Mouse (Mus musculus): Measurements from ENCODE around the gene Rbck1.

DNA sequence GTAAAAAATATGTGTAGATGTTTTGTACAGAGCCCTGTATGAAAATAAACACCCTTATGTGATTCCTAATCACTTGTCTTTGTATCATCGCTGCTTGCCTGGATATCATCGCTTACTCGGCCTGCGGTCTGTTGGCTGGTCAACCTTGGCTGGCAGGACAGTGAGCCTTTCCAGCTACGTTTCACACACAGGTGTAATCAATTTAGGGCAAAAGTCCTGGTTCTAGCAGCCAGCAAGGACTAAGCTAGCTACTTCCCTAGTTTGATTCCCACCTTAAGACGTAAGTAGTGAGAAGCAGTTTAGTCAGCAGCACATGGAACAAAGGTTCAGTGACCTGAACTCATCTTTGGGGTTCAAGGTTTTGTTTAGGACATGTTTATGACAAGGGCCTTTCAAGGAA, 18.5 kb downstream of the Rbck1 start:
- TF ChIP-seq EP300 (IDR thresholded peaks at IDR 0.05) (no peak), CTCF (IDR thresholded peaks at IDR 0.05) (no peak)
